ENCODE assay signal across 9 mouse cellular contexts in genomic region chr2:160364128-160364650, GRCm38 (mm10). TPM values are rescaled to one million over a fixed set of nuclear protein-coding genes. Genes with fewer than 3 reads are reported as not detected.
DNase-seq lines count a peak whose midpoint lies in the region; ATAC-seq and TF ChIP-seq lines count a peak whose summit lies in the region.
"Had no signal": no experiment of that assay in that cellular context is flagged by ENCODE, and none has a peak within 500 bp of the region (broad histone marks: within the 10 kb centered on the region; RNA-seq: fewer than 3 reads in every experiment).

No protein-coding gene starts in this region.

- no peaks in the 10 kb centered on the region for H3K36me3 ChIP-seq in embryonic facial prominence, embryonic 11.5 days (replicated peaks; ENCODE audit: control insufficient read depth, insufficient read depth, low read depth, low read length)
- no peaks in the 10 kb centered on the region for H3K36me3 ChIP-seq in hindbrain, embryonic 16.5 days (ENCODE audit: control insufficient read depth, insufficient read depth, low read length)
- no peaks in the 10 kb centered on the region for H3K36me3 ChIP-seq in midbrain, postnatal 0 days (ENCODE audit: insufficient read depth, low read length)

- DNase-seq in layer of hippocampus, adult 2 months (ENCODE audit: low spot score in 2 of 2): no peak
- DNase-seq in layer of hippocampus, postnatal 36 days: no peak
- DNase-seq in embryonic facial prominence, embryonic 11.5 days (ENCODE audit: low spot score): no peak
- DNase-seq in midbrain, postnatal 0 days (ENCODE audit: low spot score): no peak
- DNase-seq in thymus, postnatal 4 days: no peak
- DNase-seq in urinary bladder, adult 18-20 months (ENCODE audit: low spot score in 2 of 2): no peak

- no peak overlapping the region for H3K9ac ChIP-seq in embryonic facial prominence, embryonic 11.5 days (replicated peaks; ENCODE audit: low read length)
- H3K9ac ChIP-seq in hindbrain, embryonic 16.5 days (ENCODE audit: low read depth, low read length): no peak overlapping the region
- no peak overlapping the region for H3K9ac ChIP-seq in midbrain, postnatal 0 days (replicated peaks; ENCODE audit: low read length, poor library complexity, severe bottlenecking)

- peak overlapping the region; percentile 22 for H3K4me3 ChIP-seq in layer of hippocampus, adult 2 months
- H3K4me3 ChIP-seq in embryonic facial prominence, embryonic 11.5 days (ENCODE audit: low read depth, low read length): peak overlapping the region; percentile 7
- H3K4me3 ChIP-seq in hindbrain, embryonic 16.5 days (ENCODE audit: low read length): peak overlapping the region; percentile 64
- H3K4me3 ChIP-seq in midbrain, postnatal 0 days (ENCODE audit: low read depth, low read length): peak overlapping the region; percentile 14

- ATAC-seq in embryonic facial prominence, embryonic 11.5 days (replicated peaks; ENCODE audit: insufficient number of reproducible peaks, low FRiP score, low TSS enrichment, low read depth): no peak
- no peak for ATAC-seq in hindbrain, embryonic 16.5 days
- no peak for ATAC-seq in midbrain, postnatal 0 days (ENCODE audit: low FRiP score)
- no peak for ATAC-seq in inflammation-experienced regulatory T-cells, adult 6 months

- WGBS in embryonic facial prominence, embryonic 11.5 days: under 1% methylated on average over 9 of the region's 9 CpGs
- WGBS in hindbrain, embryonic 16.5 days: 3% methylated on average over 9 of the region's 9 CpGs
- WGBS in midbrain, postnatal 0 days: 9% methylated on average over 9 of the region's 9 CpGs

- H3K4me1 ChIP-seq in embryonic facial prominence, embryonic 11.5 days (ENCODE audit: control insufficient read depth, insufficient read depth, low read length): peaks cover 8% of the 10 kb centered on the region
- peaks cover 28% of the 10 kb centered on the region for H3K4me1 ChIP-seq in hindbrain, embryonic 16.5 days (ENCODE audit: control insufficient read depth, insufficient read depth, low read depth, low read length)
- H3K4me1 ChIP-seq in midbrain, postnatal 0 days (ENCODE audit: insufficient read depth, low read length): peaks cover 7% of the 10 kb centered on the region; the same call in 1 of the 2 replicates

- peak overlapping the region; percentile 30 for H3K4me2 ChIP-seq in embryonic facial prominence, embryonic 11.5 days (ENCODE audit: low read depth, low read length)
- H3K4me2 ChIP-seq in hindbrain, embryonic 16.5 days (ENCODE audit: low read length): peak overlapping the region; percentile 98
- H3K4me2 ChIP-seq in midbrain, postnatal 0 days (ENCODE audit: low read depth, low read length, poor library complexity, severe bottlenecking): peak overlapping the region; percentile 33

- H3K9me3 ChIP-seq in embryonic facial prominence, embryonic 11.5 days (replicated peaks; ENCODE audit: control insufficient read depth, low read length): no peaks in the 10 kb centered on the region
- no peaks in the 10 kb centered on the region for H3K9me3 ChIP-seq in hindbrain, embryonic 16.5 days (ENCODE audit: control insufficient read depth, low read length)
- no peaks in the 10 kb centered on the region for H3K9me3 ChIP-seq in midbrain, postnatal 0 days (ENCODE audit: low read length)

- no peak for TF ChIP-seq CTCF in layer of hippocampus, adult 2 months (conservative IDR thresholded peaks at IDR 0.05)
- TF ChIP-seq CTCF in midbrain, postnatal 0 days (IDR thresholded peaks at IDR 0.05): no peak

- H3K27me3 ChIP-seq in embryonic facial prominence, embryonic 11.5 days (ENCODE audit: control insufficient read depth, insufficient read depth, low read length): peaks cover 48% of the 10 kb centered on the region
- peaks cover 50% of the 10 kb centered on the region for H3K27me3 ChIP-seq in hindbrain, embryonic 16.5 days (replicated peaks; ENCODE audit: control insufficient read depth, insufficient read depth, low read length)
- H3K27me3 ChIP-seq in midbrain, postnatal 0 days (ENCODE audit: insufficient read depth, low read length): peaks cover 63% of the 10 kb centered on the region

- no peak overlapping the region for H3K27ac ChIP-seq in layer of hippocampus, adult 2 months
- no peak overlapping the region for H3K27ac ChIP-seq in embryonic facial prominence, embryonic 11.5 days (replicated peaks; ENCODE audit: low read depth, low read length)
- no peak overlapping the region for H3K27ac ChIP-seq in hindbrain, embryonic 16.5 days (ENCODE audit: low read depth, low read length)
- no peak overlapping the region for H3K27ac ChIP-seq in midbrain, postnatal 0 days (ENCODE audit: low read depth, low read length)

RNA-seq across cellular contexts. Expression of gene Mafb, which starts 2.7 kb away (rescaled TPM):
- total RNA-seq in layer of hippocampus, adult 2 months (2021): 10 to 100 TPM; 11.9 to 12.8 TPM
- 10 to 100 TPM; 13.8 to 14.3 TPM for total RNA-seq in layer of hippocampus, postnatal 36 days (2021)
- polyA plus RNA-seq in embryonic facial prominence, embryonic 11.5 days (2014; fragmentation: Nextera tagmentation; extraction: Ambion mirVana): 4.9 and 5.1 TPM in 2 replicates
- 20.0 and 23.1 TPM in 2 replicates for polyA plus RNA-seq in hindbrain, embryonic 16.5 days (2015; fragmentation: Nextera tagmentation; extraction: Ambion mirVana)
- 6.8 and 9.0 TPM in 2 replicates for total RNA-seq in midbrain, postnatal 0 days (2014; rRNA removed)
- 5.7 and 5.8 TPM in 2 replicates for polyA plus RNA-seq in midbrain, postnatal 0 days (2015; fragmentation: Nextera tagmentation; extraction: Ambion mirVana)
- not detected for polyA plus RNA-seq in inflammation-experienced regulatory T-cells, adult 6 months (2017; shearing (Covaris generic))
- total RNA-seq: MEL had no signal

RNA-seq across cellular contexts. Expression of gene Gm826, which starts 30.2 kb away (rescaled TPM):
- not detected for total RNA-seq in layer of hippocampus, adult 2 months (2021)
- total RNA-seq in layer of hippocampus, postnatal 36 days (2021): not detected
- not detected in 2 replicates for polyA plus RNA-seq in embryonic facial prominence, embryonic 11.5 days (2014; fragmentation: Nextera tagmentation; extraction: Ambion mirVana)
- polyA plus RNA-seq in hindbrain, embryonic 16.5 days (2015; fragmentation: Nextera tagmentation; extraction: Ambion mirVana): not detected in 2 replicates
- not detected in 2 replicates for total RNA-seq in midbrain, postnatal 0 days (2014; rRNA removed)
- polyA plus RNA-seq in midbrain, postnatal 0 days (2015; fragmentation: Nextera tagmentation; extraction: Ambion mirVana): 0.22 TPM in 1 of 2 replicates, not detected in the other
- polyA plus RNA-seq in inflammation-experienced regulatory T-cells, adult 6 months (2017; shearing (Covaris generic)): not detected
- total RNA-seq: MEL had no signal

Comparison
In these comparisons a context has a peak if more than half of its experiments do, and no peak if none do; other contexts are left out.
1. H3K4me3 ChIP-seq: peak in every context shown above with its lines; median percentile 64 in hindbrain, embryonic 16.5 days; 22 in layer of hippocampus, adult 2 months; 14 in midbrain, postnatal 0 days; 7 in embryonic facial prominence, embryonic 11.5 days.
2. H3K4me2 ChIP-seq: peak in every context shown above with its lines; median percentile 98 in hindbrain, embryonic 16.5 days; 33 in midbrain, postnatal 0 days; 30 in embryonic facial prominence, embryonic 11.5 days.